Mouse (Mus musculus): ENCODE data around the gene Dyrk1a.
"Not testable (repeated sequence)": the region's sequence is repeated elsewhere in the genome, so short reads cannot be mapped to it uniquely, and the experiment has no call there.

Dyrk1a gene

GRCm38 (mm10) chr16:94641799-94642198 is 72.0 kb downstream of the Dyrk1a start:
- DNase-seq, result no peak

DNA sequence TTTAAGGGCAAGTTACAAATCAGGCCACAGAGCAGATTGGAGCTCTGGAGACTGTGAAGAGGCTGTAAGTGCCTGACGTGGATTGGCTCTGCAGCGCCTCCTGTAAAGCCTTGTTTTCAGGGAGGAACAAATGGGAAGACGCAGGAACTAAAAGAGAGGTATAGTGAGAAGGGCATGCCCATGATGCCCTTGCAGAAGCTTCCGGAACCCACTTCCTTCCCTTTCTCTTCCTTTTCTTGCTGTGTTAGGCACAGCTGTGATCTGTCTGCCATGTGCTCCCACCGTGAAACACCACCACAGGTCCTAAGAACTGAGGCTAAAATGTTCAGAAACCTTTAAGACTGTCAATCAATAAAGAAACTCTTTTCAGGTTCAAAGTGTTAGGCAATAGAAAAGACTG is 77.3 kb downstream of the Dyrk1a start:
- DNase-seq, result no peak

DNA sequence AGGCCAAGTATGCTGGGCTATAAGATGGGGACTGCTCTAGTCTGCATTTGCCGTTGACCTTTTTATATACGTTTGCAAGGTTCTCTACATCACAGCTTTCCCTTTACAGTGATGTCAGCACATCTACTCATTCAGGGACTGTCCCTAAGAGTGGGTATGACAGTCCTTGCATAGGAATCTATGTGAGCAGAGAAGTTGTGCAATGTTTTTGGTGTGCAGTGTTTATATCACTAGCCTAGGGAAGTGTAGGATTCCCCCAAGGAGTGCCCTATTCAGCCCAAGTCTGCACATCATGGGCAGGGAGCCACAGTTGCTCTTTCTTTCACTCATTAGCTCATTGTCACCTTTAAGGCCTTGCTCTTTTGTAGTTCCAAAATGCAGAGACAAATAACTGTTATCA is 78.1 kb downstream of the Dyrk1a start:
- no peak for DNase-seq

- DNase-seq, result no peak
Observed at GRCm38 (mm10) chr16:94649861-94650260, 80.1 kb downstream of the Dyrk1a start.

DNA sequence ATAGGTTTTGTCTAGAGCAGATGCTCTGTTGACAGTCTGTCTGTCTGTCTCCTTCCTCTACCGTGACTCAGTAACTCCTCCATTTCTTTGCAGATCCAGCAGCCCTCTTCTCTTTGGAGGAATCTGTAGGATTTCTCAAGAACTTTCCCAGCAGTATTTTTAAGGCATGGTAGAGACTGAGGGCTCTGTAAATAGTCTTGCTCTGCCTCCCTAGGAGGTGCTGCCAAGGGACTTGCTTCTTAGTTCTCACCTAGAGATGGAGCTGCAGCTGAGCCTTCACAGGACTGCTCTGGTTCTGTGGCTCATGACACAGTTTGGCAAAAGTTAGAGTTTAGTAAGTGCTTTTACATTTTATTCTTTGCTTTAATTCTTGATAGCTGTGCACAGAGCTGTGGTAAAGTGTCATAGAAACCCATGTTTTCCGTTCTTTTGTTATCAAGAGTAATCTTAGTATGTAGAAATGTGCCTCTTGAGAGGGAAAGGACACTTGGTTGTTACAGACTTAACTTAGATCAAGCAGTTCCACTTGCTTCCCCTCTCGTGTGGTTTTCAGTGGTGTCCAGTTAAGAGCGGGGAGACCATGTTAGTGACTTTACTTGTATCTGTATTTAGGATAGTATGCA is 82.4 kb downstream of the Dyrk1a start:
- DNase-seq, result no peak

DNA sequence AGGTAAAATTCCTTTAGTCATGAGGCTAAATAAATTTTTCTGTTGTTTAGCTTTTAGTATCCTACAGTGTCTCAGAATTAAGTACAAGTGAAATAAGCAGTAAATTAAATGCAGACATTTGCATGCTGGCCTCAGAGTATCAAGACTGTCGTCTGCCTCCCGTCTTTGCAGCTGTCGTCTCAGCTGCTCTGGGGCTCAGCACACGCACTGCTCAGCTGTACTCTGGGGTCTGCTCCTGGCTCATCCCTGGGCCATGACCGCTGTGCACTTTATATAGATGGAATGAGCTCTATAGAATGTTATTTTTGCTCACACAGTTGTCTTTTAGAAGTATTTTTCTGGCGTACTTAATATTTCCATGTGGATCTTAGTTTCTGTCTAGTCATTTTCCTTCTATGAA is 85.3 kb downstream of the Dyrk1a start:
- no peak for DNase-seq

DNA sequence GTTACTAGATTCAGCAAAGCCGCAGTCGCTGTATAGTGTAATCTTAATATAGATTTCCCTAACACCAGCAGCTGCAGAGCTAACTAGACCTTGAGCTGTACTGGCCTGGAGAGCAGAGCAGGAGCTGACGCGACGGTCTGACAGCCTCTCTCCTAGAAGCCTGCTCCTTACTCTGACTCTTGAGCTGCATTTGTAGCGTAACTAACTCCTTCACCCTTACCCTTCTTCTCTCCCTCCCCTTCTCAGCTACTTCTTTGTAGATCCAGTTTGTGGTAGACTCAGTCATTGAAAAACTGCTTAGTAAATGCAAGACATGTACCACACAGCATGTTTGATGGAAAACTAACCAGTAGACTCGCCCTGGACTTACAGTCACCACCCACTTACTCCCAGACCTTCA is 87.1 kb downstream of the Dyrk1a start:
- DNase-seq, result no peak

- DNase-seq, result peak; percentile 66 to 73
Observed at GRCm38 (mm10) chr16:94659394-94659793, 89.6 kb downstream of the Dyrk1a start.

- DNase-seq, result peak in 1 of 2 experiments; percentile 16
Observed at GRCm38 (mm10) chr16:94660221-94660620, 90.4 kb downstream of the Dyrk1a start.

DNA sequence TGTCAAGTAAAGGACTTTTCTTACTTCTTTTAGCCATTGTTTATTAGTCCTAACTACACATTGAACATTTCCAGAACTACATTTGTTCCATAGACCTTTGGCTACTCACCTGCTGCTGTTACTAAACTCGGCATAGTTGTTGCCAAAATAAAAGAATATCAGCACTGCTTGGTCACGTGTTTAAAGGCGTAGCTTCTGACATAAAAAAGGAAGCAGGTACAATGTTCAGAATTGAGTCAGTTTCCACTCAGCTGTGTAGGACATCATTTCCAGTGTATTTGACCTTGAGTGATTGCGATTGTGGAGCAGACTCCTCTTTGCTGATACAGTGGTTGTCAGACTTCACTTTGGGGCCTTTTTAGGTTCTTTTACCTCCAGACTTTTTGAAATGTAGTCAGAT is 97.7 kb downstream of the Dyrk1a start:
- DNase-seq, result no peak

DNA sequence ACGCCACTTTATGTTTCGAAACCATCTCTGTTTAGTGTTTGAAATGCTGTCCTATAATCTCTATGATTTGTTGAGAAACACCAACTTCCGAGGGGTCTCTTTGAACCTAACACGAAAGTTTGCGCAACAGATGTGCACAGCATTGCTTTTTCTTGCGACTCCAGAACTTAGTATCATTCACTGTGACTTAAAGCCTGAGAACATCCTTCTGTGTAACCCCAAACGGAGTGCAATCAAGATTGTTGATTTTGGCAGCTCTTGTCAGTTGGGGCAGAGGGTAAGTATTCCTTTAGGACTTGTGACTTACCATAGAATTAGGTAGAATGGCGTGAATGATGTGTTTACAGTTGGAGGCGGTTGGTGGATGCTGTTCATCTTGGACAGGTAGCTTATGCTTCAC is 101.5 kb downstream of the Dyrk1a start:
- DNase-seq, result no peak

DNA sequence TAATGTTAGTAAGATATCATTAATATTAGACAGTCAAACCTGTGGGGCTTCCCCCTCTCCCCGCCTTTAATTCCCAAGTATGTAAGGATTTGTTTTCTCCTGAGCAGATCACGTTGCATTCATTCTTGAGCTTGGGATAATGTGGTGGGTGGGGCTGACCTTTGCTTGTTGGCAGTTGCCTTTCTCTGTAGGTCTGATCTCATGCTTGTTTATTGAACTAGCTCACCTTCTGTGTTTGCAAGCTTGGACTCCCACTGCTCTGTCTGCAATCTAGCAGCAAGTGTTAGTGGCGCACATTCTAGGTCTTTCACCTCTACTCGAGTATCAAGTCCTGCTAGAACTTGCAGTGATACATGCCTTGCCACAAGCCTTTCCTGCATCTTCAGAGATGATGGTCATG is 111.1 kb downstream of the Dyrk1a start:
- no peak for DNase-seq

GRCm38 (mm10) chr16:94681760-94682159 is 112.0 kb downstream of the Dyrk1a start:
- DNase-seq, result no peak

DNA sequence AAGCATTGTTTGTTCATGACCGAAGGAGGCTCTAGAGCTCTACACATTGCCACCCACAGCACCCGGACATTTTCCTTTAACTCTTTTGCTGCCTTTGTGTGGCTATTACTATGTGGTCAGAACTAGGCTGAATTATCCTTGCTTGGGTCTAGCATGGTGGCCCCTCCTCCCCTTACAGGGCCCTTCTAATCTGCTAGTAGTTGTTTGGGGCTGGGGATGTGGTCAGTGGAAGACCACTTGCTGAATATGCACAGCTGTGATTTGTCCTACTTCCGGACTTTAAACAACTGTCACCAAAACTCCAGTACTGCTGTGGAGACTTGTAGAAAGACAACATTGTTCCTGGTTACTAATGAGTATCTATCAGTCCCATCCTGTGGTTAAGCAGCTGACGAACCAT is 114.2 kb downstream of the Dyrk1a start:
- DNase-seq, result no peak

DNA sequence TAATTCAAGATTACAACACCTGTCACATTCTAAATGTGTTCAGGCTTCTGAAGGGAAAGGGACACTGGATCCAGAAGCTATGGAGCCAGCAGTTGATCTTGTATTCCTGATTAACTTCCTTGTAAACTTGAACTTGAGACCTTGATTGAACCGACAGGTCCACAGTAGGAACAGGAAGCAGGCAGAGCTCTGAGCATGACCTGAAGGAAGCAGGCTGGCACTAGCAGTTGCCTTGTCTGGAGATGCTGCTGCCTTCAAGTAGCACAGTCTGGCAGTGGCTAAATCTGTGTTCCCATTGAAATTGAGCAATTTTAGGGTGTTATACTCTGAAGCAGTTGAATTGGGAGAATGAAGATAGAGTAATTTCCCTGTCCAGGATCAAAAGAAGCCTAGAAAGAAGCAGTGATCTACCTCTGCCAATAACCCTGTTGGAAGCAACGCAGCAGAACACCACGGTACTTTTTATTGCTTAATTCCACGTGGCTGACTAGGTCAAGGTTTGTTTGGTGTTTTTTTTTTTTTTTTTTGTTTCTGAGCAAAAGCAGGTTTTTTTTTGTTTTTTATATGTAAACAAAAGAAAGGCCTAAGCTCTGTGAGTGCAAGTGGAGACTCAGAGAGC is 124.0 kb downstream of the Dyrk1a start:
- no peak for DNase-seq

GRCm38 (mm10) chr16:94697553-94697952 is 127.7 kb downstream of the Dyrk1a start:
- DNase-seq, result no peak

- not testable (repeated sequence) for DNase-seq
Observed at GRCm38 (mm10) chr16:94698234-94698633, 128.4 kb downstream of the Dyrk1a start.

GRCm38 (mm10) chr16:94701141-94701540 is 131.3 kb downstream of the Dyrk1a start:
- DNase-seq, result no peak

GRCm38 (mm10) chr16:94701971-94702370 is 132.2 kb downstream of the Dyrk1a start:
- no peak for DNase-seq

- DNase-seq, result peak; percentile 91
Observed at GRCm38 (mm10) chr16:94713480-94714094, 143.8 kb downstream of the Dyrk1a start.

DNA sequence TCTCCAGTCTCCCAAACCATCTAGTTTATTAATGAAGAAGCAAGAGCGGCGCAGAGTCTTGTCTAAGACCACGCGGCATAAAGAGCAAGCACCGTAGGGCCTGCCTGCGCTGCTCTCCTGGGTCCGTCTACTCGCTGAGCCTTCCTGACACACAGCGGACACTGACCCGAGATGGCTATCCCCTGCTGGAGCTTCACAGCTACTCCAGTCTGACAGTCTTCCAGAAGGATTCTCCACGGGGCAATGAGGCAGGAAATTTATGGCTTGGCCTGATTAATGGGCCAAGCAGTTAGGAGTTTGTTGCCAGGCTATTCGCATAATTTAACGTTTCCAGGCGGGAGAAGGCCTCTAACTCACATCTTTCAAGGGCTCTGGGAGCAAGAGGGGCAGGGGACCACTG is 144.7 kb downstream of the Dyrk1a start:
- peak; percentile 58 for DNase-seq

GRCm38 (mm10) chr16:94717051-94717450 is 147.2 kb downstream of the Dyrk1a start:
- no peak for DNase-seq

- DNase-seq, result no peak
Observed at GRCm38 (mm10) chr16:94718919-94719318, 149.1 kb downstream of the Dyrk1a start.

DNA sequence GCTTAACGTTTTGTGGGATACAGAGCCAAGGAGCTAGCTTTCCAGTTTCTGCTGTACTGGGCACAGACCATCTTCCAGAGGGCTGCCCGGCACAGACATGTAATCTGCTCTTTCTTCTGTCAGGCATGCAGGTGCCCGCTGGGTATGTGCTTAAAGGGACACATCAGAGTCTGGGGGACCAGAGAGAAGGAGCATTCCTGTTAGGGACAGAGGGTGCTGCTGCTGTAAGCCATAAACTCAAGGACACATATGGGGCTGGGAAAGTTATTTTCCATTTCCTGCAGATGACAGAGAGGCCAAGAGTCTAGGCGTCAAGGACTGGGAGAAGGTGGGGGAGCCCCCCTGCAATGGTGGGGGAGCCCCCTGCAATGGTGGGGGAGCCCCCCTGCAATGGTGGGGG is 149.7 kb downstream of the Dyrk1a start:
- no peak for DNase-seq

Measured in cerebellum, postnatal 10 days (tissue).